Mouse (Mus musculus) megakaryocyte, embryonic 14.5 days (primary cell): ENCODE results near the gene Becn1.

ENCODE experiments used
- FLI1 ChIP-seq: IDR thresholded peaks from 2 replicates; pipeline ENCODE4 v1.6.1; 2012; ENCODE audit warnings: low read length, inconsistent platforms, mixed read lengths
- GATA1 ChIP-seq: IDR thresholded peaks from 3 replicates; pipeline ENCODE4 v1.6.1; 2012; ENCODE audit warnings: mixed read lengths, low read length, inconsistent platforms, borderline replicate concordance

GRCm38 (mm10) chr11:101316501-101316917 lies 14.4 kb upstream of the Becn1 start:
- TF ChIP-seq GATA1 (no peak), FLI1 (no peak)
